Mouse (Mus musculus) spleen, adult 2 months (tissue): Measurements from ENCODE around the gene Gab2.

Experiments
- CTCF ChIP-seq: fragments of 200-500 bp; IDR thresholded peaks from 2 replicates; pipeline ENCODE4 v1.5.1; 2011; ENCODE audit warnings: mild to moderate bottlenecking, inconsistent platforms; ENCODE audit not compliant: insufficient read depth, insufficient read length, insufficient replicate concordance; ENCODE audit errors: extremely low read depth
- POLR2A ChIP-seq: fragments of 200-500 bp; IDR thresholded peaks from 2 replicates; pipeline ENCODE4 v1.6.1; 2011; ENCODE audit warnings: low read depth, low read length, inconsistent platforms

- TF ChIP-seq CTCF (no peak), POLR2A (no peak)
Observed at GRCm38 (mm10) chr7:97094241-97094640, 12.9 kb downstream of the Gab2 start.
